Mouse (Mus musculus) small intestine, adult 2 months (tissue): ENCODE results near the gene Dip2c. TPM values are rescaled to one million over a fixed set of nuclear protein-coding genes. Genes with fewer than 3 reads are reported as not detected.

Source experiments
- H3K27ac ChIP-seq: fragments of 200-500 bp; 2 replicates; pipeline ENCODE4 v1.5.1; 2012; ENCODE audit warnings: low read depth, low read length, control low read depth, inconsistent platforms; ENCODE audit not compliant: insufficient read depth
- H3K27me3 ChIP-seq: fragments of 200-500 bp; 2 replicates; pipeline ENCODE4 v1.6.1; 2012; ENCODE audit warnings: mild to moderate bottlenecking, moderate library complexity, low read length, inconsistent platforms; ENCODE audit not compliant: control insufficient read depth, insufficient read depth
- H3K36me3 ChIP-seq: fragments of 200-500 bp; 2 replicates; pipeline ENCODE4 v1.6.1; 2012; ENCODE audit warnings: mild to moderate bottlenecking, low read length, control low read depth, inconsistent platforms; ENCODE audit not compliant: control insufficient read depth, insufficient read depth
- H3K4me1 ChIP-seq: fragments of 200-500 bp; 2 replicates; pipeline ENCODE4 v1.6.1; 2012; ENCODE audit warnings: low read length, inconsistent platforms, mixed read lengths; ENCODE audit not compliant: control insufficient read depth, insufficient read depth, insufficient read length
- H3K4me3 ChIP-seq: fragments of 200-500 bp; 2 replicates; pipeline ENCODE4 v1.5.1; 2012; ENCODE audit warnings: low read depth, mild to moderate bottlenecking, control low read depth, inconsistent platforms, low read length, moderate library complexity
- CTCF ChIP-seq: fragments of 200-500 bp; IDR thresholded peaks from 2 replicates; pipeline ENCODE4 v1.5.1; 2012; ENCODE audit warnings: low read depth, mild to moderate bottlenecking, control low read depth, inconsistent platforms, low read length, moderate library complexity, mixed read lengths; ENCODE audit not compliant: insufficient replicate concordance, insufficient read length; ENCODE audit errors: extremely low read depth
- POLR2A ChIP-seq: fragments of 200-500 bp; IDR thresholded peaks from 2 replicates; pipeline ENCODE4 v1.6.1; 2012; ENCODE audit warnings: low read depth, mild to moderate bottlenecking, control low read depth, inconsistent platforms, low read length, moderate library complexity
- WGBS: fragments of 180-500 bp; shearing (Covaris S2); methylation state at CpG from one replicate; pipeline ENCODE4 v1.1.7; 2018; 5-methylcytosine and 5-hydroxymethylcytosine counted together
- polyA plus RNA-seq: library from polyadenylated mRNA; depleted of rRNA; stranded (reverse); fragments of >200 nt; gene quantifications from 2 replicates; pipeline ENCODE4 v1.2.3, GENCODE M21; 2012

Gene Dip2c
- polyA plus RNA-seq, 1 experiment: 2.5 TPM

GRCm38 (mm10) chr13:9683280-9683679 lies 407.0 kb downstream of the Dip2c start:
- no peak for TF ChIP-seq CTCF
- TF ChIP-seq POLR2A: no peak
- Histone ChIP-seq H3K36me3 (peaks cover 29% of the 10 kb centered on the region), H3K27me3 (no peaks in the 10 kb centered on the region), H3K27ac (no peak overlapping the region), H3K4me1 (no peaks in the 10 kb centered on the region), H3K4me3 (no peak overlapping the region)
- 89% methylated on average over 4 of the region's 4 CpGs for WGBS

- 96% methylated on average over 11 of the region's 11 CpGs for WGBS
- H3K36me3 ChIP-seq: peaks cover 39% of the 10 kb centered on the region
- no peak overlapping the region for H3K27ac ChIP-seq
- no peak overlapping the region for H3K4me3 ChIP-seq
- H3K4me1 ChIP-seq: no peaks in the 10 kb centered on the region; the same call in 1 of the 2 replicates
- H3K27me3 ChIP-seq: no peaks in the 10 kb centered on the region
- TF ChIP-seq CTCF: no peak
- TF ChIP-seq POLR2A: no peak
Observed at GRCm38 (mm10) chr13:9684153-9684923, 408.0 kb downstream of the Dip2c start.

DNA sequence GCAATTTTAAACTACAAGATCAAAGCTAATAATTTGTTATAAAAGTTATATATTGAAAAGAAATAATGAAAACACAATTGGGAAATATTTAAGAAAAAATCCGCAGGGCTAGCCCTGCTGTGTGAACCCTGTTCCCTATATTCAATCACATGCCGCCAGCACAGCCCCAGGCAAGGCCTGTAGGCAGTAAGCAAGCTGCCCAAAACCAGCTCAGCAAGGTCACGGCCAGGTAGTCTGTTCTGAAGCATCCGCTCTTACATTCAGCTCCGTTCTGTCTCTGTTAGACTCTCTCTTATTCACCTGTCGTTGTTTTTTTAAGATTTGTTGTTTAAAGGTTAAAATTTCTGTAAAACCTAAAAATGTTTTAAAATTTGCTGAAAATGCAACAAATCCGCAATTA lies 409.9 kb downstream of the Dip2c start:
- no peak overlapping the region for H3K27ac ChIP-seq
- no peak overlapping the region for H3K4me3 ChIP-seq
- 95% methylated on average over 7 of the region's 7 CpGs for WGBS
- no peaks in the 10 kb centered on the region for H3K27me3 ChIP-seq
- no peaks in the 10 kb centered on the region; the same call in 1 of the 2 replicates for H3K4me1 ChIP-seq
- TF ChIP-seq CTCF (no peak), POLR2A (no peak)
- peaks cover 51% of the 10 kb centered on the region for H3K36me3 ChIP-seq

DNA sequence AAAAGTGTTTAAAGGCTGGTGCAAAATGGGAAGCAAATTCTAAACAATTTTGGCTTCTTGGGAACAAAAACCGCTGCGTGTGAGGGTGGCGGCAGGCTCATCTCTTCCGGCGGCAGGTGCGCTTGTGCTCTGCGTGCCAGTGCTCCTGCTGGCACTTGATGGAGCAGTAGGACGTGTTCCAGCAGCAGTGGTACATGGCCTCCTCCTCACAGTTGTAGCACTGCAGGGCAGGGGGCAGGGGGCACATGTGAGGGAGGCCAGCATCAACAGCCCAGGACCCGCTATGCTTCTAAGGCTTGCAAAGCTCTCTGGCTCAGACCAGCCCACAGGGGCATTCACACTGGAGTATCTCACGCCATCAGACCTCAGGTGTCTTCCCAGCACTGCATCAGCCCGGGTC lies 410.4 kb downstream of the Dip2c start:
- no peaks in the 10 kb centered on the region; the same call in 1 of the 2 replicates for H3K4me1 ChIP-seq
- no peak overlapping the region for H3K27ac ChIP-seq
- no peak for TF ChIP-seq POLR2A
- TF ChIP-seq CTCF: no peak
- H3K36me3 ChIP-seq: peaks cover 55% of the 10 kb centered on the region
- 93% methylated on average over 11 of the region's 11 CpGs for WGBS
- H3K4me3 ChIP-seq: no peak overlapping the region
- no peaks in the 10 kb centered on the region for H3K27me3 ChIP-seq

GRCm38 (mm10) chr13:9689366-9689765 lies 413.0 kb downstream of the Dip2c start:
- peaks cover 52% of the 10 kb centered on the region for H3K36me3 ChIP-seq
- H3K4me3 ChIP-seq: no peak overlapping the region
- no peak for TF ChIP-seq POLR2A
- no peak for TF ChIP-seq CTCF
- H3K4me1 ChIP-seq: no peaks in the 10 kb centered on the region; the same call in 1 of the 2 replicates
- H3K27ac ChIP-seq: no peak overlapping the region
- 88% methylated on average over 16 of the region's 16 CpGs for WGBS
- H3K27me3 ChIP-seq: no peaks in the 10 kb centered on the region

GRCm38 (mm10) chr13:9692876-9693275 lies 416.5 kb downstream of the Dip2c start:
- Histone ChIP-seq H3K27me3 (no peaks in the 10 kb centered on the region), H3K27ac (no peak overlapping the region), H3K4me3 (no peak overlapping the region), H3K36me3 (peaks cover 51% of the 10 kb centered on the region), H3K4me1 (no peaks in the 10 kb centered on the region; the same call in 1 of the 2 replicates)
- no peak for TF ChIP-seq POLR2A
- TF ChIP-seq CTCF: no peak
- WGBS: 92% methylated on average over 3 of the region's 3 CpGs

- Histone ChIP-seq H3K4me3 (no peak overlapping the region), H3K36me3 (peaks cover 37% of the 10 kb centered on the region), H3K27me3 (no peaks in the 10 kb centered on the region), H3K4me1 (no peaks in the 10 kb centered on the region), H3K27ac (no peak overlapping the region)
- TF ChIP-seq POLR2A: no peak
- TF ChIP-seq CTCF: no peak
- 94% methylated on average over 6 of the region's 6 CpGs for WGBS
Observed at GRCm38 (mm10) chr13:9694651-9695050, 418.3 kb downstream of the Dip2c start.
